Mouse (Mus musculus) mouse embryonic stem cell (cell line): ENCODE data around the gene Slc25a13.

Experiments used
- in situ Hi-C, 2 experiments: fragments of 300-500 bp; cut with MboI; formaldehyde crosslinking; loops; 1 replicate in 1 of 2; 3 replicates in 1 of 2; pipeline ENCODE4 v1.14.3; 2019 to 2020; ENCODE audit warnings: low sequenced_read_pairs in 2 of 2, low pct_unique_long_range_greater_than_20kb in 1 of 2, mixed read lengths in 1 of 2; ENCODE audit not compliant: unreplicated experiment in 1 of 2

The Slc25a13 gene

GRCm38 (mm10) chr6:6216507-6217285 lies at the start of gene Slc25a13:
TSS of gene Slc25a13 (minus strand) at chr6:6217173.
- in situ Hi-C loops, result loop anchor here in 1 of 2 experiments (10.0 kb wide), 1 partner anchor 82 kb away; no protein-coding TSS in a partner anchor

- in situ Hi-C loops, result no loop called here
Observed at GRCm38 (mm10) chr6:6265761-6266160, 48.8 kb upstream of the Slc25a13 start.

- in situ Hi-C loops, result no loop called here
Observed at GRCm38 (mm10) chr6:6263293-6263911, 46.4 kb upstream of the Slc25a13 start.

- in situ Hi-C loops, result no loop called here
Observed at GRCm38 (mm10) chr6:6260917-6261316, 43.9 kb upstream of the Slc25a13 start.

- in situ Hi-C loops, result no loop called here
Observed at GRCm38 (mm10) chr6:6248500-6248899, 31.5 kb upstream of the Slc25a13 start.

- in situ Hi-C loops, result no loop called here
Observed at GRCm38 (mm10) chr6:6243828-6244227, 26.9 kb upstream of the Slc25a13 start.

- in situ Hi-C loops, result no loop called here
Observed at GRCm38 (mm10) chr6:6242114-6242513, 25.1 kb upstream of the Slc25a13 start.

- in situ Hi-C loops, result no loop called here
Observed at GRCm38 (mm10) chr6:6236788-6237298, 19.9 kb upstream of the Slc25a13 start.

- in situ Hi-C loops, result no loop called here
Observed at GRCm38 (mm10) chr6:6230262-6230661, 13.3 kb upstream of the Slc25a13 start.

GRCm38 (mm10) chr6:6222721-6223120 lies 5.7 kb upstream of the Slc25a13 start:
- in situ Hi-C loops, result no loop called here

- in situ Hi-C loops, result no loop called here
Observed at GRCm38 (mm10) chr6:6220574-6220973, 3.6 kb upstream of the Slc25a13 start.

- in situ Hi-C loops, result loop anchor here in 1 of 2 experiments (10.0 kb wide), 1 partner anchor 85 kb away; no protein-coding TSS in a partner anchor
Observed at GRCm38 (mm10) chr6:6219661-6220370, 2.8 kb upstream of the Slc25a13 start.

- in situ Hi-C loops, result loop anchor here in 1 of 2 experiments (10.0 kb wide), 1 partner anchor 82 kb away; no protein-coding TSS in a partner anchor
Observed at GRCm38 (mm10) chr6:6217286-6217625, 283 bp upstream of the Slc25a13 start.

GRCm38 (mm10) chr6:6216120-6216506 lies 860 bp downstream of the Slc25a13 start:
- in situ Hi-C loops, result loop anchor here in 1 of 2 experiments (10.0 kb wide), 1 partner anchor 81 kb away; no protein-coding TSS in a partner anchor

GRCm38 (mm10) chr6:6212360-6213310 lies 4.3 kb downstream of the Slc25a13 start:
- in situ Hi-C loops, result loop anchor here in 1 of 2 experiments (10.0 kb wide), 1 partner anchor 78 kb away; no protein-coding TSS in a partner anchor

- in situ Hi-C loops, result loop anchor here in 1 of 2 experiments (10.0 kb wide), 1 partner anchor 77 kb away; no protein-coding TSS in a partner anchor
Observed at GRCm38 (mm10) chr6:6211958-6212357, 5.0 kb downstream of the Slc25a13 start.

- in situ Hi-C loops, result loop anchor here in 1 of 2 experiments (10.0 kb wide), 1 partner anchor 76 kb away; no protein-coding TSS in a partner anchor
Observed at GRCm38 (mm10) chr6:6210637-6211036, 6.3 kb downstream of the Slc25a13 start.
